Mouse (Mus musculus): Measurements from ENCODE around the gene Olfr99.
"Not testable (repeated sequence)": the region's sequence is repeated elsewhere in the genome, so short reads cannot be mapped to it uniquely, and the experiment has no call there.

DNA sequence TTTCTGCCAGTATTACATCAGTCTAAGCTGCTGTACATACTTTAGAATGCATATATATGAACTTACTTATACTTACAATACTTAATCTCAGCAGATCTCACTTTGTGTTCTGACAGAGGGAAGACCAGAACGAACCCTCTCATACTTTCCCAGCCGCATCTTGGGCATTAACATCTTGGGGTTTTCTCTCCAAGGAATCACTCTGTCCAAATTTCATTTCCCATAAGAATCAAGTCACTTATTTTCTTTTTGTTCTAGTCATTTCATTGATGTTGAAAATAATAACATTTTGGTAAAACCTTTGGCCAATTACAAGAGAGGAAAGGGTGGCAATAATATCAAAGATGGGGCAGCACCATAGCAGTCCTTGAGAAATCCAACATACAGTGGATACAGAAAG, 46.0 kb downstream of the Olfr99 start, which contains the start of gene Olfr97:
- TF ChIP-seq EP300, CTCF (IDR thresholded peaks at IDR 0.05; ENCODE audit: low read depth): not testable (repeated sequence)

All from liver, postnatal 0 days (tissue).